ENCODE assay signal across 25 mouse cellular contexts in genomic region chr4:110735141-110735540, GRCm38 (mm10).
DNase-seq lines count a peak whose midpoint lies in the region; ATAC-seq and TF ChIP-seq lines count a peak whose summit lies in the region.
"Had no signal": no experiment of that assay in that cellular context is flagged by ENCODE, and none has a peak within 500 bp of the region (broad histone marks: within the 10 kb centered on the region; RNA-seq: fewer than 3 reads in every experiment).

No protein-coding gene starts in this region.

- H3K27ac ChIP-seq in hindbrain, embryonic 12.5 days: no peak overlapping the region
- H3K27ac ChIP-seq in hindbrain, embryonic 10.5 days: no peak overlapping the region
- no peak overlapping the region for H3K27ac ChIP-seq in neural tube, embryonic 12.5 days
- H3K27ac ChIP-seq in hindbrain, postnatal 0 days: no peak overlapping the region
- H3K27ac ChIP-seq: embryonic facial prominence, embryonic 12.5 days; embryonic facial prominence, embryonic 15.5 days; forebrain, embryonic 15.5 days; heart, embryonic 15.5 days; hindbrain, embryonic 15.5 days had no signal

- intact Hi-C loops in left cerebral cortex, postnatal 14 days (cut with DNase I): no loop called here

- no peaks in the 10 kb centered on the region for H3K4me1 ChIP-seq in hindbrain, embryonic 12.5 days
- H3K4me1 ChIP-seq in hindbrain, embryonic 10.5 days (replicated peaks): no peaks in the 10 kb centered on the region
- H3K4me1 ChIP-seq in neural tube, embryonic 12.5 days: no peaks in the 10 kb centered on the region
- H3K4me1 ChIP-seq in hindbrain, postnatal 0 days (ENCODE audit: insufficient read depth, low read length): no peaks in the 10 kb centered on the region
- H3K4me1 ChIP-seq: embryonic facial prominence, embryonic 12.5 days; embryonic facial prominence, embryonic 15.5 days; forebrain, embryonic 15.5 days; heart, embryonic 12.5 days; heart, embryonic 15.5 days; hindbrain, embryonic 15.5 days had no signal

- TF ChIP-seq CTCF in hindbrain, postnatal 0 days (IDR thresholded peaks at IDR 0.05; ENCODE audit: low read depth): no peak

- H3K27me3 ChIP-seq in hindbrain, embryonic 12.5 days: no peaks in the 10 kb centered on the region
- no peaks in the 10 kb centered on the region for H3K27me3 ChIP-seq in hindbrain, embryonic 10.5 days (ENCODE audit: insufficient read depth, poor library complexity, severe bottlenecking)
- no peaks in the 10 kb centered on the region for H3K27me3 ChIP-seq in neural tube, embryonic 12.5 days (replicated peaks)
- no peaks in the 10 kb centered on the region for H3K27me3 ChIP-seq in hindbrain, postnatal 0 days (ENCODE audit: insufficient read depth, low read length)
- H3K27me3 ChIP-seq: embryonic facial prominence, embryonic 12.5 days; embryonic facial prominence, embryonic 15.5 days; forebrain, embryonic 15.5 days; heart, embryonic 12.5 days; heart, embryonic 15.5 days; hindbrain, embryonic 15.5 days had no signal

- peak; percentile 38; the same call in 1 of the 2 replicates for ATAC-seq in hindbrain, embryonic 12.5 days (ENCODE audit: low FRiP score)
- peak; percentile 33; the same call in 1 of the 2 replicates for ATAC-seq in neural tube, embryonic 12.5 days (ENCODE audit: low FRiP score, low read depth)
- ATAC-seq in hindbrain, postnatal 0 days: peak; percentile 43; the same call in 1 of the 2 replicates
- ATAC-seq: activated CD4-positive, CD25-positive, alpha-beta regulatory T cell, adult 4 months; forebrain, embryonic 15.5 days; inflammation-experienced regulatory T-cells, adult 6 months; intestine, embryonic 16.5 days had no signal

- no peaks in the 10 kb centered on the region for H3K9me3 ChIP-seq in hindbrain, embryonic 12.5 days (replicated peaks)
- H3K9me3 ChIP-seq in hindbrain, embryonic 10.5 days: no peaks in the 10 kb centered on the region
- no peaks in the 10 kb centered on the region for H3K9me3 ChIP-seq in neural tube, embryonic 12.5 days
- no peaks in the 10 kb centered on the region for H3K9me3 ChIP-seq in hindbrain, postnatal 0 days (ENCODE audit: low read length)
- H3K9me3 ChIP-seq: embryonic facial prominence, embryonic 12.5 days; embryonic facial prominence, embryonic 15.5 days; forebrain, embryonic 15.5 days; heart, embryonic 12.5 days; heart, embryonic 15.5 days; hindbrain, embryonic 15.5 days had no signal

- no peak overlapping the region for H3K4me3 ChIP-seq in hindbrain, embryonic 12.5 days
- H3K4me3 ChIP-seq in hindbrain, embryonic 10.5 days: no peak overlapping the region
- H3K4me3 ChIP-seq in neural tube, embryonic 12.5 days: no peak overlapping the region
- H3K4me3 ChIP-seq in hindbrain, postnatal 0 days (ENCODE audit: low read length): no peak overlapping the region
- H3K4me3 ChIP-seq: embryonic facial prominence, embryonic 12.5 days; embryonic facial prominence, embryonic 15.5 days; forebrain, embryonic 15.5 days; heart, embryonic 12.5 days; heart, embryonic 15.5 days; hindbrain, embryonic 15.5 days had no signal

- H3K9ac ChIP-seq in hindbrain, embryonic 12.5 days: no peak overlapping the region
- H3K9ac ChIP-seq in neural tube, embryonic 12.5 days: no peak overlapping the region
- H3K9ac ChIP-seq in hindbrain, postnatal 0 days (replicated peaks; ENCODE audit: low read length): no peak overlapping the region
- H3K9ac ChIP-seq: embryonic facial prominence, embryonic 12.5 days; embryonic facial prominence, embryonic 15.5 days; forebrain, embryonic 15.5 days; heart, embryonic 12.5 days; heart, embryonic 15.5 days; hindbrain, embryonic 15.5 days had no signal

- no peak overlapping the region for H3K4me2 ChIP-seq in hindbrain, embryonic 12.5 days (replicated peaks)
- no peak overlapping the region for H3K4me2 ChIP-seq in neural tube, embryonic 12.5 days (replicated peaks)
- no peak overlapping the region for H3K4me2 ChIP-seq in hindbrain, postnatal 0 days (ENCODE audit: low read depth, low read length)
- H3K4me2 ChIP-seq: embryonic facial prominence, embryonic 12.5 days; embryonic facial prominence, embryonic 15.5 days; forebrain, embryonic 15.5 days; heart, embryonic 12.5 days; heart, embryonic 15.5 days; hindbrain, embryonic 15.5 days had no signal

- DNase-seq in hindbrain, embryonic 10.5 days (ENCODE audit: low spot score): no peak
- DNase-seq in neural tube, embryonic 10.5 days (ENCODE audit: extremely low spot score, low spot score): no peak
- DNase-seq in hindbrain, postnatal 0 days (ENCODE audit: low spot score): peak; percentile 4
- no peak for DNase-seq in cerebellum, postnatal 36 days
- DNase-seq in left cerebral cortex, postnatal 14 days (ENCODE audit: low spot score in 2 of 2): no peak
- DNase-seq in adrenal gland, adult 2 months: no peak
- DNase-seq: adrenal gland, postnatal 14 days; cerebellum, adult 18-20 months; cerebellum, adult 9-10 months; cerebellum, postnatal 14 days; gastrocnemius, postnatal 25 days; heart, adult 18-20 months; heart, postnatal 10 days; heart, postnatal 36 days had no signal

- H3K36me3 ChIP-seq in hindbrain, embryonic 12.5 days: no peaks in the 10 kb centered on the region
- no peaks in the 10 kb centered on the region for H3K36me3 ChIP-seq in hindbrain, embryonic 10.5 days
- H3K36me3 ChIP-seq in neural tube, embryonic 12.5 days: no peaks in the 10 kb centered on the region
- H3K36me3 ChIP-seq in hindbrain, postnatal 0 days (ENCODE audit: insufficient read depth, low read length): no peaks in the 10 kb centered on the region
- H3K36me3 ChIP-seq: embryonic facial prominence, embryonic 12.5 days; embryonic facial prominence, embryonic 15.5 days; forebrain, embryonic 15.5 days; heart, embryonic 12.5 days; heart, embryonic 15.5 days; hindbrain, embryonic 15.5 days had no signal

- WGBS in hindbrain, embryonic 12.5 days: 80% methylated on average over 1 of the region's 1 CpGs
- WGBS in hindbrain, embryonic 10.5 days: 91% methylated on average over 1 of the region's 1 CpGs
- WGBS in neural tube, embryonic 12.5 days: 76% methylated on average over 1 of the region's 1 CpGs
- 75% methylated on average over 1 of the region's 1 CpGs for WGBS in hindbrain, postnatal 0 days
